Mouse (Mus musculus): ENCODE data around the gene Lmbr1.

Lmbr1 gene

GRCm38 (mm10) chr5:29251496-29251873 is 126.7 kb downstream of the Lmbr1 start:
- DNase-seq, result no peak

- peak; percentile 30 for DNase-seq
These were observed 127.2 kb downstream of the Lmbr1 start for GRCm38 (mm10) chr5:29250795-29251495.

- no peak for DNase-seq
These were observed 133.4 kb downstream of the Lmbr1 start for GRCm38 (mm10) chr5:29244769-29245168.

GRCm38 (mm10) chr5:29238379-29238778 is 139.8 kb downstream of the Lmbr1 start:
- no peak for DNase-seq

- DNase-seq, result no peak
These were observed 147.7 kb downstream of the Lmbr1 start for GRCm38 (mm10) chr5:29230481-29230880.

GRCm38 (mm10) chr5:29224089-29224488 is 154.1 kb downstream of the Lmbr1 start:
- DNase-seq, result no peak

GRCm38 (mm10) chr5:29217997-29218396 is 160.2 kb downstream of the Lmbr1 start:
- DNase-seq, result no peak

- DNase-seq, result no peak
These were observed 166.1 kb downstream of the Lmbr1 start for GRCm38 (mm10) chr5:29211980-29212555.

GRCm38 (mm10) chr5:29205690-29206089 is 172.5 kb downstream of the Lmbr1 start:
- DNase-seq, result no peak

GRCm38 (mm10) chr5:29199868-29200267 is 178.3 kb downstream of the Lmbr1 start:
- DNase-seq, result no peak

- no peak for DNase-seq
These were observed 179.2 kb downstream of the Lmbr1 start for GRCm38 (mm10) chr5:29198960-29199488.

- DNase-seq, result no peak
These were observed 181.0 kb downstream of the Lmbr1 start for GRCm38 (mm10) chr5:29197187-29197586.

GRCm38 (mm10) chr5:29196264-29196658 is 181.9 kb downstream of the Lmbr1 start:
- DNase-seq, result no peak

GRCm38 (mm10) chr5:29195570-29196263 is 182.5 kb downstream of the Lmbr1 start, which contains the start of gene Rnf32:
TSS of gene Rnf32 (plus strand) at chr5:29195992.
- DNase-seq, result peak; percentile 97

GRCm38 (mm10) chr5:29195231-29195569 is 183.0 kb downstream of the Lmbr1 start:
- no peak for DNase-seq

- DNase-seq, result no peak
These were observed 191.4 kb downstream of the Lmbr1 start for GRCm38 (mm10) chr5:29186798-29187197.

Data from embryo, embryonic 11 days (tissue).